Mouse (Mus musculus): ENCODE results near the gene Xlr5c.

- no peak for TF ChIP-seq CTCF (IDR thresholded peaks at IDR 0.05; ENCODE audit: low read depth, low read length)
- TF ChIP-seq POLR2A (IDR thresholded peaks at IDR 0.05; ENCODE audit: borderline replicate concordance, low read depth, low read length) = no peak
Measured at GRCm38 (mm10) chrX:73342068-73342467, 49.3 kb upstream of the Xlr5c start.

All from bone marrow macrophage, adult 2 months (primary cell).